Mouse (Mus musculus): ENCODE results near the gene Cadm4. TPM values are rescaled to one million over a fixed set of nuclear protein-coding genes. Genes with fewer than 3 reads are reported as not detected.

Gene Cadm4
- polyA plus RNA-seq, 1 experiment = 66.4 TPM

DNA sequence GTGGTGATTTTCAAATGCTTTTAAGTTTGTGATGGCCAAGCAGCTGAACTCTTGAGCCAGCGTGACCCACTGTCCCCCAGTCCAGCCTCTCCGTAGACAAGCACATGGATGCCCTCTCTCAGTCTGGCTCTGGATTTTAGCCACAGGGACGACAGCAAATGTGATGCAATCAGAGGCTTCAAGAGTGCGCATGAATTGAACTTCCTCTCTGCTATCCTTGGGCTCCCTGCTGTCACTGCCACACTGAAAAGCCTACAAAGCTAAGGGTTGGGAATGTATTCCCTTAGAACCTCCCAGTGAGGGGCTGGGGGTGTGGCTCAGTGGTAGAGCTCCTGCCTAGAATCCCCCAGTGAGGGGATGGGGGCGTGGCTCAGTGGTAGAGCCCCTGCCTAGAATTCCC is 56.9 kb downstream of the Cadm4 start:
- no peak for DNase-seq
- Histone ChIP-seq H3K4me3 (ENCODE audit: insufficient read depth, low read depth, low read length) (no peak overlapping the region), H3K4me1 (ENCODE audit: control insufficient read depth, insufficient read depth, low read length) (0 out of 2 replicates have a peak, but pooled peaks cover 2% of the 10 kb centered on the region), H3K27ac (ENCODE audit: insufficient read depth, low read depth, low read length) (no peak overlapping the region), H3K27me3 (replicated peaks; ENCODE audit: control insufficient read depth, insufficient read depth, low read length) (no peaks in the 10 kb centered on the region), H3K36me3 (ENCODE audit: control insufficient read depth, insufficient read depth, low read length) (no peaks in the 10 kb centered on the region; the same call in 1 of the 2 replicates)
- 85% methylated on average over 5 of the region's 5 CpGs for WGBS
- no peak for TF ChIP-seq POLR2A (IDR thresholded peaks at IDR 0.05; ENCODE audit: low read depth, low read length)
- no peak for TF ChIP-seq CTCF (conservative IDR thresholded peaks at IDR 0.05; ENCODE audit: insufficient read depth, insufficient read length, low read depth, low read length)

DNA sequence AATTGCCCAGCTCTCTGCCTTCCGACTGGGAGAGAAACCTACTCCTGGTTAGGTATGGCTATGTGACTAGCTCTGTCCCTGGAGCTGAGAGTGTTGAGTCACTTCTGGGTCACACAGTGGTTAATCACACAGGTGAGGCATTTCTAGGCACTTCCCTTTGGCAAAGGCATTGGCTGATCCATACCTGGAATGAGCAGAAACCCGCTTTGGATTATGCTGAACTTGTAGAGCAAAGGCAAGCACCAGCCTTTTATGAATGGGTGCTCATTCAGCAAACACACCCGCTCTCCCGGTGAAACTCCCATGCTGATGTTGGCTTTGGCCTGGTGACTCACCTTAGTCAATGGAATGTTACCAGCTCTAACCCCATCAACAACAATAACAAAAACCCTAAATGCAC is 57.9 kb downstream of the Cadm4 start:
- no peaks in the 10 kb centered on the region for H3K27me3 ChIP-seq (replicated peaks; ENCODE audit: control insufficient read depth, insufficient read depth, low read length)
- TF ChIP-seq POLR2A (IDR thresholded peaks at IDR 0.05; ENCODE audit: low read depth, low read length) = no peak
- DNase-seq = no peak
- H3K36me3 ChIP-seq (ENCODE audit: control insufficient read depth, insufficient read depth, low read length) = no peaks in the 10 kb centered on the region
- H3K4me1 ChIP-seq (ENCODE audit: control insufficient read depth, insufficient read depth, low read length) = 0 out of 2 replicates have a peak, but pooled peaks cover 2% of the 10 kb centered on the region
- WGBS = 78% methylated on average over 4 of the region's 4 CpGs
- H3K4me3 ChIP-seq (ENCODE audit: insufficient read depth, low read depth, low read length) = no peak overlapping the region
- no peak overlapping the region for H3K27ac ChIP-seq (ENCODE audit: insufficient read depth, low read depth, low read length)

DNA sequence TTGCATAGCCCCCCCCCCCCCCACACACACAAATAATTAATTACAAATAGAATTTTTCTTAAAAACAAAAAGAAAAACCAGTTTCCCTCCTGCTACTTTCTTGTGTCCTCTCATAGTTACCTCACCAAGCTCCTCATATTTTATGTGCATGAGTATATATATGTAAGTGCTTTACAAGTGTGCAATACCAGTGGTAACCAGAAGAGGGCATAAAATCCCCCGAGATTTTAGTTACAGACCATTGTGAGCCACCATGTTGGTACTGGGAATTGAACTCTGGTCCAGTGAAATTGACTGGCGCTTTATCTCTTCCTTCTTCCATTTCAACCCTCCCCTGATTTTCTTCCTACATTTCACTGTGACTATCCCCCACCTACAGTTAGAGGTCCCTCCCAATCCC is 62.7 kb downstream of the Cadm4 start:
- no peaks in the 10 kb centered on the region for H3K27me3 ChIP-seq (replicated peaks; ENCODE audit: control insufficient read depth, insufficient read depth, low read length)
- 93% methylated on average over 2 of the region's 2 CpGs for WGBS

DNA sequence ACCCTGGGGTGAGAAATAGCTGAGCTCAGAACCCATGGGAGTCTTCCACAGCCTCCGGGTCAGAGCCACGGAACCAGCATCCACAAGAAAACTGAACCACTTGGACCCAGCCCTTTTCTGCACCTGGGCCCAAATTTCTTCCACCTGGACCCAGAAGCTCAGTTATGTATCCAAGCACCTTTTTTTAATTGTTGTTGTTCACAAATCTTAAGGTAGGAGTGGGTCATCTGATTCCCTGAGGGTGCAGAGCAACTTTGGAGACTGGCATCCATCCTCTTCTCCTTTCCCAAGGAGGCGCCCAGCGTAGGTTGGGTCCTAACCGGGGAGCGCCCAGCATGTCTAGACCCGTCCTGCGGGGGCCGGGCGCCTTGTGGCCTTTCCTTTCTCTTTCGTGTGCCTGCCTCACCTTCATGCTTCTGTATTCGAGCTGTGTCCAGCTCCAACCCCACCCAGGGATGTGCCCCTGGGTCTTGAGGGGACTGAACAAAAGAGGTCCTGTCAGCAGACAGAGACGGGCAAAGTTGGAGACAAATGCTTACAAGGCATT is 64.3 kb downstream of the Cadm4 start, which contains the start of the genes Pinlyp and Xrcc1:
Gene Pinlyp (minus strand): TSS at position 51 of the 547 bp plus-strand sequence.
Gene Xrcc1 (plus strand): TSS at position 222 of the 547 bp plus-strand sequence.
- no peak for DNase-seq
- TF ChIP-seq CTCF (conservative IDR thresholded peaks at IDR 0.05; ENCODE audit: insufficient read depth, insufficient read length, low read depth, low read length) = no peak
- no peak for TF ChIP-seq POLR2A (IDR thresholded peaks at IDR 0.05; ENCODE audit: low read depth, low read length)
- peaks cover 11% of the 10 kb centered on the region for H3K4me1 ChIP-seq (ENCODE audit: control insufficient read depth, insufficient read depth, low read length)
- 20% methylated on average over 13 of the region's 13 CpGs for WGBS
- no peaks in the 10 kb centered on the region for H3K27me3 ChIP-seq (replicated peaks; ENCODE audit: control insufficient read depth, insufficient read depth, low read length)
- H3K27ac ChIP-seq (ENCODE audit: insufficient read depth, low read depth, low read length) = peak within 1 kb of the TSS; percentile 72
- no peaks in the 10 kb centered on the region for H3K36me3 ChIP-seq (ENCODE audit: control insufficient read depth, insufficient read depth, low read length)
- H3K4me3 ChIP-seq (ENCODE audit: insufficient read depth, low read depth, low read length) = peak within 1 kb of the TSS; percentile 78

More for the DNA sequence above, 62.7 kb downstream of the Cadm4 start:
- no peak for DNase-seq
- H3K36me3 ChIP-seq (ENCODE audit: control insufficient read depth, insufficient read depth, low read length) = no peaks in the 10 kb centered on the region
- H3K4me1 ChIP-seq (ENCODE audit: control insufficient read depth, insufficient read depth, low read length) = peaks cover 11% of the 10 kb centered on the region
- H3K27ac ChIP-seq (ENCODE audit: insufficient read depth, low read depth, low read length) = no peak overlapping the region
- TF ChIP-seq CTCF (conservative IDR thresholded peaks at IDR 0.05; ENCODE audit: insufficient read depth, insufficient read length, low read depth, low read length) = no peak
- no peak for TF ChIP-seq POLR2A (IDR thresholded peaks at IDR 0.05; ENCODE audit: low read depth, low read length)
- no peak overlapping the region for H3K4me3 ChIP-seq (ENCODE audit: insufficient read depth, low read depth, low read length)

DNA sequence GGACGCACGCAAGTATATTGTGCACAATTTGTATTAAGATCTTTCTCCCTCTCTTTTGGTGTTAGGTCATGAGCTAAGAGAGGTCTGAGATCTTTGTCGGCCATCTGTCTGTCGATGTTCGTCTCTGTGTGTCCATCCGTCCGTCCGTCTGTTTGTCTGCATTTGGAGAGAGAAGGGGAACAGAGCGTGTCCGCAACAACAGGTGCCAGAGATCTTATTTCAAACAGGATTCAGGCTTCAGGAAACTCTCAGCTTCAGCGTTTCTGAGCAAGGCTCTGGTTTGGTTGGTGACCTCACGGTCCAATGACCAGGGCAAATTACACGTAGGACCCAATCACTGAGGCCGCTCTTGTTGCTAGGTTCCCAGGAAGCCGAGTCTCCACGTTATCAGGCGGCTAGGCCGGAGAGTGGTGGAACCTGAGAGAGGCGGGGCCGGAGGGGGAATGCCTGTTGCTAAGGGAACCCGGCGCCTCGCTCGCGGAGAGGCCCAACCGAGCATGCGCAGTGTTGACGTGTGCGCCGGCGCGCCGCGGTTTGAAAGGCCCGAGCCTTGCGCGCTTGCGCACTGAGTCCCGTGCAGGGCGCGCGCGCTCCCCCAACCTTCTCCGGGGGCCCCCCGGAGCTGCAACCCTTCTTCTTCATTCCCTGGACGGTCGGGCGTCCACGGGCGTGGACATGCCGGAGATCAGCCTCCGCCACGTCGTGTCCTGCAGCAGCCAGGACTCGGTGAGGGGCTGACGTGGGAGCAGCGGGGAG is 65.0 kb downstream of the Cadm4 start:
- peaks cover 11% of the 10 kb centered on the region for H3K4me1 ChIP-seq (ENCODE audit: control insufficient read depth, insufficient read depth, low read length)
- TF ChIP-seq POLR2A (IDR thresholded peaks at IDR 0.05; ENCODE audit: low read depth, low read length) (no peak), CTCF (conservative IDR thresholded peaks at IDR 0.05; ENCODE audit: insufficient read depth, insufficient read length, low read depth, low read length) (no peak)
- H3K4me3 ChIP-seq (ENCODE audit: insufficient read depth, low read depth, low read length) = peak overlapping the region; percentile 78
- under 1% methylated on average over 57 of the region's 57 CpGs for WGBS
- H3K27ac ChIP-seq (ENCODE audit: insufficient read depth, low read depth, low read length) = peak overlapping the region; percentile 72
- peak; percentile 100 for DNase-seq
- no peaks in the 10 kb centered on the region for H3K27me3 ChIP-seq (replicated peaks; ENCODE audit: control insufficient read depth, insufficient read depth, low read length)
- no peaks in the 10 kb centered on the region for H3K36me3 ChIP-seq (ENCODE audit: control insufficient read depth, insufficient read depth, low read length)

- no peak for DNase-seq
- Histone ChIP-seq H3K36me3 (ENCODE audit: control insufficient read depth, insufficient read depth, low read length) (no peaks in the 10 kb centered on the region), H3K4me3 (ENCODE audit: insufficient read depth, low read depth, low read length) (peak overlapping the region; percentile 78), H3K4me1 (ENCODE audit: control insufficient read depth, insufficient read depth, low read length) (peaks cover 18% of the 10 kb centered on the region), H3K27ac (ENCODE audit: insufficient read depth, low read depth, low read length) (no peak overlapping the region), H3K27me3 (replicated peaks; ENCODE audit: control insufficient read depth, insufficient read depth, low read length) (no peaks in the 10 kb centered on the region)
- 11% methylated on average over 13 of the region's 13 CpGs for WGBS
- TF ChIP-seq POLR2A (IDR thresholded peaks at IDR 0.05; ENCODE audit: low read depth, low read length) (no peak), CTCF (conservative IDR thresholded peaks at IDR 0.05; ENCODE audit: insufficient read depth, insufficient read length, low read depth, low read length) (no peak)
These were observed 65.8 kb downstream of the Cadm4 start for GRCm38 (mm10) chr7:24547534-24548036.

Data from kidney, adult 2 months (tissue).